Mouse (Mus musculus) brain, embryonic 14.5 days (tissue): ENCODE measurements around the gene Csf2rb.

Source experiments
- CTCF ChIP-seq: fragments of 200-500 bp; IDR thresholded peaks from 2 replicates; pipeline ENCODE4 v1.5.1; 2012; ENCODE audit warnings: inconsistent platforms, mild to moderate bottlenecking, moderate library complexity, borderline replicate concordance; ENCODE audit not compliant: insufficient read depth, insufficient read length; ENCODE audit errors: extremely low read depth
- POLR2A ChIP-seq: fragments of 200-500 bp; IDR thresholded peaks from 2 replicates; pipeline ENCODE4 v1.6.1; 2012; ENCODE audit warnings: mild to moderate bottlenecking, inconsistent platforms, borderline replicate concordance; ENCODE audit not compliant: poor library complexity, insufficient read depth, insufficient read length, severe bottlenecking; ENCODE audit errors: extremely low read depth

DNA sequence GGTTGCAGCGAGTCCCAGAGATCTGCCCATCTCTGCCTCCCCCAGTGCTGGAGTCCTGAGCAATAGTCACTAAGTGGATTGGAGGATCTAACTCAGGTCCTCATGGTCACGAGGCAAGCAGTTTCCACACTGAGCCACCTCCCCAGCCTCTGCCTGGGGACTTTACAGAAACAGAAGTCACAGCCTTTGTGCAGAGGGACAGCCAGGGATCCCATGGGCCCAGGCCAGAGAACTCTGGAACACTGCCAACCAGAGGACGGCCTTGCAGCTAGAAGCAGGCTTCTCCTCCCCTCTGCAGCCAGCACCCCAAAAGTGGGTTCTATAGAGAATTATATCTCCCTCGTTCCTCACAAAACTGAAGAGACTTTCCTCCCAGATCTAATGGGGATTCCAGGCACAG is 76.4 kb downstream of the Csf2rb start:
- no peak for TF ChIP-seq CTCF
- TF ChIP-seq POLR2A, result no peak
